Mouse (Mus musculus) kidney, embryonic 15.5 days (tissue): ENCODE measurements at regions not wholly inside any gene's neighbourhood (a gene's known extent, or its start where the extent isn't known, plus 50 kb on each side); places are given as distances from the start of the nearest gene placed in this dataset.
"Not testable (repeated sequence)": the region's sequence is repeated elsewhere in the genome, so short reads cannot be mapped to it uniquely, and the experiment has no call there.

ENCODE experiments used
- ATAC-seq: fragments of 200-750 bp; cut with Nextera tagmentation; replicated peaks from 2 replicates; pipeline ENCODE4 v1.8.0; 2017; ENCODE audit warnings: moderate TSS enrichment; ENCODE audit not compliant: low FRiP score
- H3K27ac ChIP-seq: fragments of 300-500 bp; sonication (generic); 2 replicates; pipeline ENCODE4 v1.5.1; 2015; ENCODE audit warnings: mild to moderate bottlenecking, inconsistent platforms
- H3K27me3 ChIP-seq: fragments of 300-500 bp; sonication (generic); 2 replicates; pipeline ENCODE4 v1.6.1; 2015; ENCODE audit warnings: inconsistent platforms
- H3K36me3 ChIP-seq: fragments of 300-500 bp; sonication (generic); 2 replicates; pipeline ENCODE4 v1.6.1; 2015; ENCODE audit warnings: inconsistent platforms
- H3K4me1 ChIP-seq: fragments of 300-500 bp; sonication (generic); 2 replicates; pipeline ENCODE4 v1.6.1; 2015; ENCODE audit warnings: inconsistent platforms
- H3K4me2 ChIP-seq: fragments of 300-500 bp; sonication (generic); 2 replicates; pipeline ENCODE4 v1.6.1; 2015; ENCODE audit warnings: moderate library complexity, mild to moderate bottlenecking, inconsistent platforms
- H3K4me3 ChIP-seq: fragments of 300-500 bp; sonication (generic); replicated peaks from 2 replicates; pipeline ENCODE4 v1.5.1; 2015; ENCODE audit warnings: mild to moderate bottlenecking, inconsistent platforms
- H3K9ac ChIP-seq: fragments of 300-500 bp; sonication (generic); 2 replicates; pipeline ENCODE4 v1.6.1; 2015; ENCODE audit warnings: mild to moderate bottlenecking, inconsistent platforms
- H3K9me3 ChIP-seq: fragments of 300-500 bp; sonication (generic); replicated peaks from 2 replicates; pipeline ENCODE4 v1.6.1; 2016; ENCODE audit warnings: inconsistent platforms
- WGBS: fragments of 180-500 bp; shearing (Covaris S2); methylation state at CpG from one replicate; pipeline ENCODE4 v1.1.7; 2015; ENCODE audit warnings: mixed read lengths; 5-methylcytosine and 5-hydroxymethylcytosine counted together

DNA sequence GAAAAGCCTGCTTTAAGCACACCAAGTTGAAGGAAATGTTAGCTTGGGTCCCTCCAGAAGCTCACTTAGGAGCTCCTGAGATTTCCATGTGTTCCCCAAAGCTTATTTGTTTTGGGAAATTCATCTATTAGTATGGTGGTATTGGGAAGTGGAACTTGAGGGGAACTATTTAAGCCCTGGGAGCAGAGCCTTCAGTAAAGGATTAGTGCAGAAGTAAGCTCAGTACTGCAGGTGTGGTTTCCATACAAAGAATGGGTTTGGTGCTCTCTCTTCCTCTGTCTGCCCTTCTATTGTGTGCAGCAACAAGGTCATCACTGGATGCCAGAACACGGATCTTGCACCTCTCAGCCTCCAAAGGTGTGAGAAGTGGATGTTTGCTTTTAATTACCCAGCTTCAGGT, 57.2 kb downstream of the Foxa2 start:
- Histone ChIP-seq H3K9ac (no peak overlapping the region), H3K27me3 (no peaks in the 10 kb centered on the region), H3K27ac (no peak overlapping the region), H3K4me3 (no peak overlapping the region), H3K4me1 (peaks cover 8% of the 10 kb centered on the region; the same call in 1 of the 2 replicates), H3K9me3 (no peaks in the 10 kb centered on the region), H3K36me3 (no peaks in the 10 kb centered on the region), H3K4me2 (no peak overlapping the region)
- no peak for ATAC-seq
- 62% methylated on average over 1 of the region's 1 CpGs for WGBS

DNA sequence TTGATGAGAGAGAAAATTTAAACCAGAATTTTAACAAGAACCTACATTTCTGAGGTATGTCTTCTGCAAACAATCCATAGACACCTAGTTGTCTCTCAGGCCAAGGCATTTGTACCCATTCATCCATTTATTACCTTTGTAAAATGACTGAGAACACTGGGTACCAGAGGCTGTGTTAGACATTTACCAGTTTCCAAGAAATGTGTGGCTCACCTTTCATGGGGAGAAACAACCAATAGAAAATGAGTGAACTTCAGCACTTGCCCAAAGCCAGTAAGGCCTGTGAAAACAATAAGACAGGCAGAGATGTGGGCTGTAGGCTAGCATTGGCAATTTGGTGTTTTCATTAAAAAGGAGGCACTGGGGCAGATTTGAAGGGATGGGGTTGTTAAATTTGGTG, 58.2 kb downstream of the Foxa2 start:
- Histone ChIP-seq H3K4me2 (no peak overlapping the region), H3K9me3 (no peaks in the 10 kb centered on the region), H3K27me3 (no peaks in the 10 kb centered on the region), H3K4me1 (peaks cover 11% of the 10 kb centered on the region; the same call in 1 of the 2 replicates), H3K36me3 (no peaks in the 10 kb centered on the region), H3K4me3 (no peak overlapping the region), H3K9ac (no peak overlapping the region), H3K27ac (no peak overlapping the region)
- no peak for ATAC-seq

DNA sequence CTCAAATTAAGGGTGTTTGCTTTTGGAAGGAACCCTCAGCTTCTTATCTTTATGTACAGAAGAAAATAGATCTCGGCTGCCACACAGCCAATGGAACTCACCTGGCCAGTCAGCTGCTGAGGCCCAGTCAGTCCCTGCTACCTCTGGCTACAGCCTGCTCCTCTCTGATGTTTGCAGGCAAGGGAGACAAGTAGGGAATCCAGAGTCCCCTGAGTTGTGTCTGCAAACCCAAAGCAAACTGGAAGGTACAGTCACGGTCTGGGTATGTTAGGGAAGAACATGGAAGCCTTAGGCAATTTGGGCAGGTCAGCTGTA, 61.6 kb downstream of the Foxa2 start:
- H3K27ac ChIP-seq = peak overlapping the region; percentile 58
- no peaks in the 10 kb centered on the region for H3K9me3 ChIP-seq
- no peak overlapping the region for H3K4me3 ChIP-seq
- H3K36me3 ChIP-seq = no peaks in the 10 kb centered on the region
- peak; percentile 70 for ATAC-seq
- peaks cover 11% of the 10 kb centered on the region; the same call in 1 of the 2 replicates for H3K4me1 ChIP-seq
- 42% methylated on average over 2 of the region's 2 CpGs for WGBS
- no peak overlapping the region for H3K4me2 ChIP-seq
- no peak overlapping the region for H3K9ac ChIP-seq
- H3K27me3 ChIP-seq = no peaks in the 10 kb centered on the region

DNA sequence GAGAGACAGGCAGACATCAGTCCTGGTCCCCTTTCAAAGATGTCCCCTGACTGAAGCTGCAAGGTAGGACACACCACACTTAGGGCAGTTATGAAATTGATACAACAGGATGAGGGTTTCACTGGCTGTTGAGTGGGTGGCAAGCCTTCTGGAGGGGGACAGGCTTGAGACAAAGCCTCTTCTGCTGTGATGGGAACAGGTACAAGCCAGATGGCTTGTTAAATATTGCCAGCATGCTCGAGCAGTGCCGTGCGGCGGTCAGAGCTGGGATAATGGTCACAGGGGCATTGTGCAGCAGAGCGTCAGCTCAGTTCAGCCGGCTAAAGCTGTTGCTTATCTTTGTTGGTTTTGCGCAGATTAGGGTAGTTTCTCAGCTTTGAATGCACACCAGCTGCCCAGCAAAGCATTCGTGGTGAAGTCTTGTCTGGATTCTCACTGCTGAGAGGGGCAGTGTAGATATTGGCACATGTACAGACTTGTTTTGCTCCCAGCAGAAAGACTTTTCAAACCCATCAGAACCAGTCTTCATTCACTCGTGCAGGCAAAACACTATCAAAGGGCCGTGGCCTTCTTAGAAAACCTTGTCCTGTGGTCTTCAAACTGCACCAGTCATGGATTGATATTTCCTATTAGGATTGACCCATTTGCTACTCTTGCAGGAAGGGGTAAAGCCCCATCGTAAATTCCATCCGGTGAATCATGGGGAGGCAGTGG, 62.1 kb downstream of the Foxa2 start:
- Histone ChIP-seq H3K9ac (no peak overlapping the region), H3K4me2 (no peak overlapping the region), H3K4me1 (peaks cover 11% of the 10 kb centered on the region; the same call in 1 of the 2 replicates), H3K27me3 (no peaks in the 10 kb centered on the region), H3K27ac (peak overlapping the region; percentile 58), H3K4me3 (no peak overlapping the region), H3K36me3 (no peaks in the 10 kb centered on the region), H3K9me3 (no peaks in the 10 kb centered on the region)
- 53% methylated on average over 12 of the region's 12 CpGs for WGBS
- ATAC-seq = peak; percentile 93

DNA sequence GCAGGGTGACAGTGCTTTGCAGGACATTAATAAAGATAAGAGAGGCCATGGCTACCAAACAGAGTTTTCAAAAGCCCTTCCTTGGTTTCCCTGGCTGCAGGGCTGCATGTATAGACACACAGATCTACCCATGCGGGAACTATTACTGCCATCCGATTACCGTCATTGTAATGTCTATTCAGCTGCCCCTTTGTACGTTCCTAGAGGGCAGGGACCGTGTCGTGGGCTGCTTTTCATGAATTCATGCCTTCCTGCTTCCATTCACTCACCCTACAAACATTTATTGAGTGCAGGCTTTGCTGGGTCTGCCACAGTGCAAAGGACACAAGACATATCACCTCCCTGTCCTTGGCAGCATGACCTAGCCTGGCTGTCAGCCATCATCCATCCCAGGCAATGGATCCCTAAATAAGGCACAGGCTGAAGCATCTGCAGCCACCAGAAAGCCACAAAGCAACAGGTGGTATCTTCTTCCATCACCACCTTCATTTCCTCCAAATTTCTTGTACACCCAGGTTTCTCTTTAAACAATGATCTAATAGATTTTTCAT, 65.8 kb downstream of the Foxa2 start:
- no peak overlapping the region for H3K27ac ChIP-seq
- 68% methylated on average over 6 of the region's 6 CpGs for WGBS
- H3K9ac ChIP-seq = no peak overlapping the region

DNA sequence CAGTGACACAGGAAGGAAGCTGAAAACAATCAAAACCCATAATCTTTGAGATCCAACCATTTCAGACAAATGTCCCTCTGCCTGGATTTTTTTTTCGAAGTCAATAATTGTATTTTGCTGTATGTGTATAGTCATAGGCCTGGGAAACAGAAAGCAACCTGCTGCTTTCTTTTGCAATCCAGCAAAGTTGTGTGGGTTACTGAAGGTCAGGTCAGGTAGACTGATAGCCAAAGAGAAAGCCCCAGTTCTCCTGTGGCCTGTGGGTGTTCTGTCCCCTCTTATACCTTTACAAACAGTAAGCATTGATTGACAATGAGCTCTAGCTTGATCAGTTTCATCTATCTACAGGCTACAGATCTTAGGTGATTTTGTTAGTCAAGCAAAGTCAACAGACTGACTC, 66.4 kb downstream of the Foxa2 start:
- no peak overlapping the region for H3K4me2 ChIP-seq
- no peak overlapping the region for H3K4me3 ChIP-seq
- no peaks in the 10 kb centered on the region for H3K36me3 ChIP-seq
- peaks cover 10% of the 10 kb centered on the region; the same call in 1 of the 2 replicates for H3K4me1 ChIP-seq
- WGBS = 92% methylated on average over 1 of the region's 1 CpGs
- no peak for ATAC-seq
- H3K27ac ChIP-seq = no peak overlapping the region
- no peaks in the 10 kb centered on the region for H3K27me3 ChIP-seq
- H3K9me3 ChIP-seq = no peaks in the 10 kb centered on the region
- no peak overlapping the region for H3K9ac ChIP-seq

More for the DNA sequence above, 65.8 kb downstream of the Foxa2 start:
- H3K27me3 ChIP-seq = no peaks in the 10 kb centered on the region
- H3K9me3 ChIP-seq = no peaks in the 10 kb centered on the region
- ATAC-seq = no peak
- H3K36me3 ChIP-seq = no peaks in the 10 kb centered on the region
- peaks cover 11% of the 10 kb centered on the region; the same call in 1 of the 2 replicates for H3K4me1 ChIP-seq
- H3K4me3 ChIP-seq = no peak overlapping the region
- H3K4me2 ChIP-seq = no peak overlapping the region

DNA sequence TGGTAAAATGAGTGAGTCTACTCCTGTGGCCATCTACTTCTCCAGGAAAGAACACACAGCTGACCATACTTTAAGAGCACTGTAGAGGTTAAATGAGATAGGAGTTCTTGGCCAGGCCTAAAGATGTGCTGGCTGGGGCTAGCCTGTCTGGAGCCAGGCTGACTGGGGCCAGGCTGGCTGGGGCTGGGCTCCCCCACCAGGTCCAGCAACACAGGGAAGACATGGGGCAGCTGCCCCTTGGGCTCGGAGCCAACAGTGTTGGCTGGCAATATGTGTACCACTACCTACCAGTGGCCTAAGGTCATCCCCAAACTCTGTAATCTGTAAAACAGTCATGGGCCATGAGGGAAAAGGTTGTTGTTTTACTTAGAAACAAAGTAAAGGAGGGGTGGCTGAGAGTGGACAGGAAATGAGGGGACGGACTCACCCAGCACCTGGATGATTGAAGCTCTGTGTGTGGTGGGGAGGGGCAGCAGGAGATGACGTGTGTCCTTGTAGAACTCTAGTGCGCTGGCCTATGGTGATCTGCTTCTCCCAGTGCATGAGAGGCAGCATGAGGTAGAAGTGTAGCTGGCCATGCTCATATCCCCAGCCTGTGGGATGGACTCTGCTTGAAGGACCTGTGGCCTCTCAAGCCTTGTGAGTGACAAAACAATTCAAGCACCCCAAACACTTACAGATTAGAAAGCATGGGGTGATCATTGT, 67.0 kb downstream of the Foxa2 start:
- no peaks in the 10 kb centered on the region for H3K36me3 ChIP-seq
- peaks cover 4% of the 10 kb centered on the region; the same call in 1 of the 2 replicates for H3K4me1 ChIP-seq
- no peak overlapping the region for H3K27ac ChIP-seq
- no peak overlapping the region for H3K9ac ChIP-seq
- no peaks in the 10 kb centered on the region for H3K9me3 ChIP-seq
- H3K4me3 ChIP-seq = no peak overlapping the region
- no peak for ATAC-seq
- H3K4me2 ChIP-seq = no peak overlapping the region
- no peaks in the 10 kb centered on the region for H3K27me3 ChIP-seq
- WGBS = 76% methylated on average over 4 of the region's 4 CpGs

DNA sequence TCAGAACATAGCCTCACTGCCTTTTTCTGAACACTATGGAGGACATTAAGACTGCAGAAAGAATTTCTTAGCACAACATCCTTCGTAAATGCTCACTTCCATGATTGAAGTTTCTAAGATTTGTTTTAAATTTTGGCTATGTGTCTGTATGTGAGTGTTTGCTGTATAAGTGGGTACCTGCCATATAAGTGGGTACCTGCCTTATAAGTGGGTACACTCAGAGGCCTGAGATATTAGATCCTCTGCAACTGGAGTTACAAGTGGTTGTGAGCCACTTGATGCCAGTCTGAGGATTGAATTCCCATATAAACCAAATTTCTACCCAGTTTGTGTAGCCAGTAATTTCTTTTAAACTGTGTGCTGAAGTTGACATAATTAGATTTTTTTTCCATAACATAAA, 67.8 kb downstream of the Foxa2 start:
- H3K4me2 ChIP-seq = no peak overlapping the region
- H3K27me3 ChIP-seq = no peaks in the 10 kb centered on the region
- no peak for ATAC-seq
- 84% methylated on average over 1 of the region's 1 CpGs for WGBS
- H3K9ac ChIP-seq = no peak overlapping the region
- no peak overlapping the region for H3K27ac ChIP-seq
- H3K9me3 ChIP-seq = no peaks in the 10 kb centered on the region
- H3K4me1 ChIP-seq = no peaks in the 10 kb centered on the region
- no peaks in the 10 kb centered on the region for H3K36me3 ChIP-seq
- H3K4me3 ChIP-seq = no peak overlapping the region

DNA sequence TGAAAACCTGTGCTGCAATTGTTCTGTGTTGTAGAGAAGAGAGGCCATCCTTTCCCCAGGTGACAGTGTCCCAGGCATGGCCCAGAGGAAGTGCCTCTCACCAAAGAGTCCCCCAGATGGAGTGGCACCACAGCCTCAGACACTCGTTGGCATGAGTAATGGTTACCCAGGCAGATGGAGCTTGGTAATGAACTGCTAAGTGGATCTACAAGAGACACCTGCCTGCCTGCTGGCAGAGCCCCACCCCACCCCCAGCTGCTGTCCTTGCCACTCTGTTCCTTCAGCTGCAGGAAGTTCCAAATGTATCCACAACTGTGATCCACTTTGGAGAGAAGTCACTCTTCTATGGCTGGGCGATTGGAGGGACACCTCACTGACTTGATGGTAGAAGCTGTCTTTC, 72.0 kb downstream of the Foxa2 start:
- Histone ChIP-seq H3K27me3 (no peaks in the 10 kb centered on the region), H3K9ac (no peak overlapping the region), H3K4me2 (no peak overlapping the region), H3K4me3 (no peak overlapping the region), H3K36me3 (no peaks in the 10 kb centered on the region), H3K9me3 (no peaks in the 10 kb centered on the region), H3K4me1 (no peaks in the 10 kb centered on the region), H3K27ac (no peak overlapping the region)
- 64% methylated on average over 2 of the region's 2 CpGs for WGBS
- ATAC-seq = no peak

DNA sequence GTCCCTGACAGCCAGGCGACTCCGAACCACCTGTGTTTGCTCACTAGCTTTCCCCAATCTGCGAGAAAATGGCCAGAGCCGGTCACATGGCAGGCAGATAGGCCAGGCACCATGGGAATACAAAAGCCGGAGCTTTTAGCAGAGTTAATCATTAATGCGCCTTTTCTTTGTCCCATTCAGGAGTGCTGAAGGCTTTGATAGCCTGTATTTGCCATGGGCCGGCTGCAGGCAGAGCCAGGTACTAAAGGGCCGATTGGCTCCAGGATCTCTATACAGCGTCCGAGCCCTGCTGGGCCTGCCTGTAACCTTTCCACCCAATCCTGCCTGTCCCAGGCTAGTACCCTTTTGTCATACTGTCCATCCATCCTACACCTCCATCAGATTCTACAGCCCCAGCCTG, 78.1 kb downstream of the Foxa2 start:
- peaks cover 12% of the 10 kb centered on the region; the same call in 1 of the 2 replicates for H3K27me3 ChIP-seq
- H3K9me3 ChIP-seq = no peaks in the 10 kb centered on the region
- no peak overlapping the region for H3K4me3 ChIP-seq
- 0 out of 2 replicates have a peak, but pooled peaks cover 5% of the 10 kb centered on the region for H3K4me1 ChIP-seq
- H3K36me3 ChIP-seq = no peaks in the 10 kb centered on the region
- H3K4me2 ChIP-seq = no peak overlapping the region
- peak; percentile 92 for ATAC-seq
- no peak overlapping the region for H3K27ac ChIP-seq
- no peak overlapping the region for H3K9ac ChIP-seq
- WGBS = 28% methylated on average over 10 of the region's 10 CpGs

DNA sequence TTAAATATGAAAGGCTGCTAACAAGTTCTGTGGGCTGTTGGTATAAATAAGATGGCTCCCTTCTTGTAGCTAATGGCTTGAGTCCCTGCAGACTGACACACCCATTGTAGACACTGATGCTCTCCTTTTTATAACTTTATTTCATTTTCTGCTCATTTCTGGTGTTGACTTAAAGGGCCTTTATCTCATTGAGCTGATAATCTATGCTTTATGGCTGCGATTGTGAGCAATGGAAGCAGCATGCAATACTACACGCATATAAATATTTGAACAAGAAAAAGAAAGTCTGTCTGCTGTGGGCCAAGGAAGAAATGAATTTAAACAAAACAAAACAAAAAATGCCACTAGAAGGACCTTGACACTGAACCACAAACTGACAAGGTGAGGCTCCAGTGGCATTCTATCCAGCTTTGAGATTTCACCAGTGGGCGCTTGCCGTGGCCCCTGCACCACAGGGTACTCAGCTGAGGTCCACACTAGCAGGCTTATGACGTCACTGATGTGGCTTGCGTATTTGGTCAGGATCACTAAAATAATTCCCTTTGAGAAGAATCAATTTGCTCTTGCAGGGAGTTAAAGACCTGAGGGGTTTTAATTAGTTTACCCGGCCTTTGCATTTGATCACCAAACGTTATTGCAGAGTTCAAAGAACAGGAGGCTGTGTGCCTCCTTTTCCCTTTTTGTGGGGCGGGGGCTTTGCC, 78.8 kb downstream of the Foxa2 start:
- H3K9me3 ChIP-seq = no peaks in the 10 kb centered on the region
- H3K4me2 ChIP-seq = no peak overlapping the region
- no peak overlapping the region for H3K27ac ChIP-seq
- no peaks in the 10 kb centered on the region for H3K36me3 ChIP-seq
- H3K27me3 ChIP-seq = peaks cover 12% of the 10 kb centered on the region; the same call in 1 of the 2 replicates
- 52% methylated on average over 9 of the region's 9 CpGs for WGBS
- H3K9ac ChIP-seq = no peak overlapping the region
- H3K4me3 ChIP-seq = no peak overlapping the region
- ATAC-seq = no peak
- 0 out of 2 replicates have a peak, but pooled peaks cover 5% of the 10 kb centered on the region for H3K4me1 ChIP-seq

DNA sequence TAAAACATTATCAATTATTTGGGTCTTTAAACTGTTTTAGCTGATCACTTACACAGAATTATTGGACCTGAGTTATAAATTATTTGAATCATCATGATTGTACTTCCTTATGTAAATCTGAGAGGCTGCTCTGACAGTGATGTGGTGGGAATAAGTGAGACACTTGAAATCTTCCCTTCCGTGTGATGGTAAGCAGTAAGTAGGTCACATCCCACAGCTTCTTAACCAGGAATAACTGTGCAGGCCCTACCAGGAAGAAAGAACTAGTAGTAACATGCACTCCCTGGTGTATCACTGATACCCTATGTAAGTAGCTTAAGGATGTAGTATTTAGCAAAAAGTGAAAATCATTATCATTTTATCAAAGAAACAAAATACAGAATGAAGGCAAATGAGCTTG, 83.5 kb downstream of the Foxa2 start:
- WGBS = 86% methylated on average over 1 of the region's 1 CpGs
- ATAC-seq = not testable (repeated sequence)

More for the DNA sequence above, 83.5 kb downstream of the Foxa2 start:
- H3K9ac ChIP-seq, H3K4me1 ChIP-seq, H3K36me3 ChIP-seq, H3K9me3 ChIP-seq, H3K27me3 ChIP-seq, H3K4me2 ChIP-seq, H3K4me3 ChIP-seq, H3K27ac ChIP-seq: not testable (repeated sequence)
